Mouse (Mus musculus) megakaryocyte, embryonic 14.5 days (primary cell): Measurements from ENCODE around the gene Mmp2.

ENCODE experiments used
- FLI1 ChIP-seq: IDR thresholded peaks from 2 replicates; pipeline ENCODE4 v1.6.1; 2012; ENCODE audit warnings: low read length, inconsistent platforms, mixed read lengths
- GATA1 ChIP-seq: IDR thresholded peaks from 3 replicates; pipeline ENCODE4 v1.6.1; 2012; ENCODE audit warnings: mixed read lengths, low read length, inconsistent platforms, borderline replicate concordance

GRCm38 (mm10) chr8:92849261-92849660, 22.2 kb downstream of the Mmp2 start:
- TF ChIP-seq GATA1: no peak
- no peak for TF ChIP-seq FLI1
